ENCODE assay signal across 8 mouse cellular contexts in genomic region chr1:167283441-167284257, GRCm38 (mm10). TPM values are rescaled to one million over a fixed set of nuclear protein-coding genes. Genes with fewer than 3 reads are reported as not detected.
DNase-seq lines count a peak whose midpoint lies in the region; ATAC-seq lines count a peak whose summit lies in the region.

No protein-coding gene starts in this region.

- DNase-seq in cerebellum, adult 11 months: peak; percentile 40
- no peak for DNase-seq in cerebellum, adult 9-10 months
- peak; percentile 61 to 87 for DNase-seq in adrenal gland, adult (ENCODE audit: inconsistent age in 2 of 2, low spot score in 1 of 2)
- peak; percentile 50 to 73 for DNase-seq in left cerebral cortex, postnatal 10 days (ENCODE audit: extremely low spot score in 1 of 2, low spot score in 2 of 2)
- peak; percentile 65 for DNase-seq in right cerebral cortex, postnatal 14 days

- H3K27me3 ChIP-seq in embryonic facial prominence, embryonic 13.5 days: peaks cover 5% of the 10 kb centered on the region; the same call in 1 of the 2 replicates

- ATAC-seq in embryonic facial prominence, embryonic 13.5 days (ENCODE audit: insufficient number of reproducible peaks, insufficient read depth, low FRiP score, low TSS enrichment, low read depth): no peak
- peak; percentile 23 to 31; a peak in 3 of 4 replicates for ATAC-seq in hematopoietic stem cell, adult 5-6 weeks (replicated peaks in 1 of 2; ENCODE audit: insufficient read depth in 1 of 2, low FRiP score in 2 of 2, low TSS enrichment in 1 of 2, low read depth in 1 of 2, poor library complexity in 2 of 2, severe bottlenecking in 2 of 2)
- ATAC-seq in megakaryocyte, adult 5-6 weeks (ENCODE audit: poor library complexity, severe bottlenecking): peak; percentile 46

- no peaks in the 10 kb centered on the region for H3K9me3 ChIP-seq in embryonic facial prominence, embryonic 13.5 days

- H3K27ac ChIP-seq in embryonic facial prominence, embryonic 13.5 days: peak overlapping the region; percentile 93

- WGBS in embryonic facial prominence, embryonic 13.5 days: under 1% methylated on average over 44 of the region's 44 CpGs

- H3K4me1 ChIP-seq in embryonic facial prominence, embryonic 13.5 days: peaks cover 28% of the 10 kb centered on the region

- peaks cover 4% of the 10 kb centered on the region; the same call in 1 of the 2 replicates for H3K36me3 ChIP-seq in embryonic facial prominence, embryonic 13.5 days

- H3K4me2 ChIP-seq in embryonic facial prominence, embryonic 13.5 days: peak overlapping the region; percentile 73

- H3K9ac ChIP-seq in embryonic facial prominence, embryonic 13.5 days: peak overlapping the region; percentile 87

- H3K4me3 ChIP-seq in embryonic facial prominence, embryonic 13.5 days: peak overlapping the region; percentile 86

- intact Hi-C loops in left cerebral cortex, postnatal 10 days (cut with DNase I): loop anchor here (5.0 kb wide), 1 partner anchor 46 kb away; no protein-coding TSS in a partner anchor

RNA-seq across cellular contexts. Expression of gene Uck2, which starts 1.5 kb away (rescaled TPM):
- polyA plus RNA-seq in embryonic facial prominence, embryonic 13.5 days (2015; fragmentation: Nextera tagmentation; extraction: Ambion mirVana): 80.7 and 87.8 TPM in 2 replicates
- total RNA-seq in hematopoietic stem cell, adult 5-6 weeks (2017): 145 and 161 TPM in 2 replicates
- 10 to 100 TPM; 76.6 to 78.0 TPM for total RNA-seq in left cerebral cortex, postnatal 10 days (2021)
- 71.2 and 79.5 TPM in 2 replicates for total RNA-seq in megakaryocyte, adult 5-6 weeks (2015)
- total RNA-seq in megakaryocyte, adult 5-6 weeks (2017): 75.3 and 77.6 TPM in 2 replicates

RNA-seq across cellular contexts. Expression of gene Tmco1, which starts 24.5 kb away (rescaled TPM):
- polyA plus RNA-seq in embryonic facial prominence, embryonic 13.5 days (2015; fragmentation: Nextera tagmentation; extraction: Ambion mirVana): 81.2 and 82.1 TPM in 2 replicates
- 157 and 236 TPM in 2 replicates for total RNA-seq in hematopoietic stem cell, adult 5-6 weeks (2017)
- total RNA-seq in left cerebral cortex, postnatal 10 days (2021): 10 to 100 TPM; 40.3 to 42.0 TPM
- total RNA-seq in megakaryocyte, adult 5-6 weeks (2015): 168 and 194 TPM in 2 replicates
- total RNA-seq in megakaryocyte, adult 5-6 weeks (2017): 167 and 196 TPM in 2 replicates
